Mouse (Mus musculus): ENCODE results near the gene Ypel5.

DNA sequence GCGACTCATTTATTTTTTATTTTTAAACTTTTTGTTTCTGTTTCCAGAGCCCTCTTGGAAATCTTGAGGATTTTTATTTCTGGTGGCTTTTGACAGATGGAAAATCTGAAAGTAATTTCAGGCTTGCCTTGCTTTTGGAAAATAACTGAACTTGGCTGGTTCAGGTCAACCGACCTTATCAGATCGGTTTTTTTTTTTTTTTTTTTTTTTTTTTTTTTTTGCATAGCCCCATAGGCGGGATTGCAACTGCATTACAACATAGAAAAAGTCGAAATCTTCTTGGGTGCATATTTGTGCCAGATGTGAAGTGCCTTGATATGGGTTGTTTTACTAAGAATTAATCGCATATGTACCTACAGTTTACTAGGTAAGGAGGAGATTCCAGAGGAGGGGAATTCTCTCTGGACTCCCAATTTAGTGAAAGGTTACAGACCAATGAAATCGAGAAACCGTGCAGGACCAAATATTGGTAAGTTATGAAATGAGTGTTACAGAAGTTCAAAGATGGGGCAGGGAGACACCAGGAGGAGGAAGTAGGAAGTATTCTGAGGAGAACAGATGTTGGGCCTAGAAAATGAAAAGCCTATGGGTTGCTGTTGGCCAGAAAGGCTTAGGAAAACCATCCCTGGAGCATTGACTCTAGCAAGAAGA lies 1.7 kb downstream of the Ypel5 start:
- TF ChIP-seq CHD2 (IDR thresholded peaks at IDR 0.05; ENCODE audit: low read depth, low read length) = no peak
- no peak for TF ChIP-seq ZC3H11A (IDR thresholded peaks at IDR 0.05; ENCODE audit: borderline replicate concordance, low read depth, low read length)
- TF ChIP-seq MAFK (IDR thresholded peaks at IDR 0.05; ENCODE audit: insufficient read depth, low read depth, low read length) = no peak
- no peak for TF ChIP-seq HCFC1 (IDR thresholded peaks at IDR 0.05; ENCODE audit: borderline replicate concordance, insufficient read depth, low read length)

Data from ES-E14 (cell line).